25 mouse cellular contexts compared by ENCODE assay signal in the genomic region with DNA sequence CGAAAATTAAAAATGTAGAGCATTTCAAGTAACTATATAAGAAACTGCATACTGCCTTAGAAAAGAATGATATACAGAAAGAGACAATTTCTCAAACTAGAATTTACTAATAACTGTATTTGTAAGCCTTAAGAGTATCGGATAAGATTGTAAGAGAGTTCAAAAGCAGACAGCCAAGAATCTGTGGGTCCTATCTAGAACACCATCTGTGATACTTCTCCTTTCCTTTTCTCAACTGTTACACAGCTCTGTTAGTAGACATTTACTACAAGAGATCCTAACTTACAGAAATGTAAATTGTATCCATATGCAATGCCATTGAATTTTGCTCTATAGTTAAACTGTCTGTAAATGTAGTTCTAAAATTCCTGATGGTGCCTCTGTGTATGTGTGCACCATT.
DNase-seq lines count a peak whose midpoint lies in the region; ATAC-seq and TF ChIP-seq lines count a peak whose summit lies in the region.
"Had no signal": no experiment of that assay in that cellular context is flagged by ENCODE, and none has a peak within 500 bp of the region (broad histone marks: within the 10 kb centered on the region; RNA-seq: fewer than 3 reads in every experiment).

No protein-coding gene starts in this region.

- no peaks in the 10 kb centered on the region for H3K27me3 ChIP-seq in MEL (ENCODE audit: control insufficient read depth in 1 of 2, insufficient read depth in 2 of 2, low read length in 2 of 2)
- H3K27me3 ChIP-seq: embryonic facial prominence, embryonic 13.5 days; embryonic facial prominence, embryonic 15.5 days; forebrain, embryonic 12.5 days; Patski had no signal

- no peaks in the 10 kb centered on the region for H3K79me2 ChIP-seq in MEL (ENCODE audit: control insufficient read depth, insufficient read depth, low read length, poor library complexity)

- H3K27ac ChIP-seq in MEL (ENCODE audit: control insufficient read depth, low read depth, low read length) = no peak overlapping the region
- H3K27ac ChIP-seq in left cerebral cortex, adult 2 months = no peak overlapping the region
- H3K27ac ChIP-seq: embryonic facial prominence, embryonic 13.5 days; embryonic facial prominence, embryonic 15.5 days; forebrain, embryonic 10.5 days; forebrain, embryonic 12.5 days had no signal

- no peak for TF ChIP-seq CTCF in MEL (IDR thresholded peaks at IDR 0.05 in 2 of 3, conservative IDR thresholded peaks at IDR 0.05 in 1 of 3; ENCODE audit: control insufficient read depth in 1 of 3, insufficient read depth in 1 of 3, low read depth in 2 of 3, low read length in 3 of 3, poor library complexity in 1 of 3, severe bottlenecking in 1 of 3)
- TF ChIP-seq CTCF in left cerebral cortex, adult 2 months (IDR thresholded peaks at IDR 0.05) = no peak

- TF ChIP-seq RAD21 in MEL (IDR thresholded peaks at IDR 0.05; ENCODE audit: low read depth, low read length) = no peak

- 0 out of 2 replicates have a peak, but pooled peaks have one; percentile 44 for ATAC-seq in frontal cortex, adult (ENCODE audit: low TSS enrichment)
- ATAC-seq: activated CD4-positive, CD25-positive, alpha-beta regulatory T cell, adult 4 months; forebrain, embryonic 14.5 days; forebrain, embryonic 16.5 days; Patski had no signal

- H3K9me3 ChIP-seq in MEL (replicated peaks; ENCODE audit: insufficient read depth, low read length) = no peaks in the 10 kb centered on the region
- H3K9me3 ChIP-seq: embryonic facial prominence, embryonic 13.5 days; embryonic facial prominence, embryonic 15.5 days; forebrain, embryonic 10.5 days; forebrain, embryonic 12.5 days had no signal

- H3K36me3 ChIP-seq in MEL (ENCODE audit: control insufficient read depth in 1 of 2, insufficient read depth in 2 of 2, low read length in 2 of 2) = peaks cover 0 to 9% of the 10 kb centered on the region in 2 experiments; a peak in 2 of 4 replicates
- H3K36me3 ChIP-seq: embryonic facial prominence, embryonic 13.5 days; embryonic facial prominence, embryonic 15.5 days; forebrain, embryonic 10.5 days; forebrain, embryonic 12.5 days had no signal

- TF ChIP-seq POLR2A in MEL (IDR thresholded peaks at IDR 0.05; ENCODE audit: control insufficient read depth in 1 of 2, insufficient read depth in 1 of 2, low read depth in 1 of 2, low read length in 2 of 2, poor library complexity in 1 of 2) = no peak

- peak; percentile 82 to 93 for TF ChIP-seq EP300 in MEL (IDR thresholded peaks at IDR 0.05; ENCODE audit: low read depth in 1 of 2, low read length in 2 of 2)

- no peak for DNase-seq in frontal cortex, postnatal 25 days (ENCODE audit: low spot score in 2 of 2)
- DNase-seq in MEL (ENCODE audit: low read depth, low spot score) = peak; percentile 83
- DNase-seq in brain, adult 2 months (ENCODE audit: low read depth, low spot score) = peak; percentile 2
- DNase-seq in left cerebral cortex, adult 9 months (ENCODE audit: low spot score in 2 of 2) = no peak
- DNase-seq in left cerebral cortex, adult 2 months (ENCODE audit: extremely low spot score in 1 of 2, low spot score in 2 of 2) = no peak
- DNase-seq in left cerebral cortex, adult 18-20 months (ENCODE audit: low spot score in 2 of 2) = no peak
- DNase-seq: adrenal gland, adult 8-10 months; adrenal gland, postnatal 14 days; adrenal gland, postnatal 36 days; cerebellum, adult 11 months; cerebellum, adult 18-20 months; cerebellum, adult 8-10 months; cerebellum, adult 9-11 months; cerebellum, postnatal 14 days; cerebellum, postnatal 36 days had no signal

- H3K4me3 ChIP-seq in MEL (ENCODE audit: control insufficient read depth in 1 of 2, insufficient read depth in 1 of 2, low read depth in 2 of 2, low read length in 2 of 2) = no peak overlapping the region
- no peak overlapping the region for H3K4me3 ChIP-seq in left cerebral cortex, adult 2 months
- H3K4me3 ChIP-seq: embryonic facial prominence, embryonic 13.5 days; embryonic facial prominence, embryonic 15.5 days; erythroblast, embryonic 14.5 days; forebrain, embryonic 10.5 days; forebrain, embryonic 12.5 days had no signal

- peaks cover 0 to 13% of the 10 kb centered on the region in 2 experiments; a peak in 2 of 4 replicates for H3K4me1 ChIP-seq in MEL (ENCODE audit: control insufficient read depth in 1 of 2, insufficient read depth in 2 of 2, low read length in 2 of 2)
- H3K4me1 ChIP-seq: embryonic facial prominence, embryonic 13.5 days; embryonic facial prominence, embryonic 15.5 days; forebrain, embryonic 10.5 days; forebrain, embryonic 12.5 days had no signal

- H3K9ac ChIP-seq in MEL (ENCODE audit: control insufficient read depth, low read depth, low read length, poor library complexity, severe bottlenecking) = no peak overlapping the region
- H3K9ac ChIP-seq: embryonic facial prominence, embryonic 13.5 days; embryonic facial prominence, embryonic 15.5 days; forebrain, embryonic 12.5 days had no signal

- intact Hi-C loops in left cerebral cortex, adult 2 months (cut with DNase I) = no loop called here

TF ChIP-seq in MEL, 35 proteins besides CTCF, POLR2A, EP300 and RAD21:
- TF ChIP-seq USF1 (IDR thresholded peaks at IDR 0.05; ENCODE audit: low read depth, low read length) (no peak), ETS1 (IDR thresholded peaks at IDR 0.05; ENCODE audit: low read depth, low read length) (no peak), GATA1 (IDR thresholded peaks at IDR 0.05; ENCODE audit: low read depth, low read length) (peak; percentile 78), MAZ (IDR thresholded peaks at IDR 0.05; ENCODE audit: low read depth, low read length) (no peak), POLR2AphosphoS2 (IDR thresholded peaks at IDR 0.05; ENCODE audit: low read length) (no peak), RCOR1 (IDR thresholded peaks at IDR 0.05; ENCODE audit: low read depth, low read length) (peak; percentile 78), KAT2A (conservative IDR thresholded peaks at IDR 0.05; ENCODE audit: low read depth, low read length) (no peak), ZKSCAN1 (IDR thresholded peaks at IDR 0.05; ENCODE audit: low read depth, low read length) (no peak), ELF1 (IDR thresholded peaks at IDR 0.05; ENCODE audit: low read depth, low read length) (no peak), SIN3A (IDR thresholded peaks at IDR 0.05; ENCODE audit: low read length) (no peak), GABPA (IDR thresholded peaks at IDR 0.05; ENCODE audit: low read depth, low read length) (no peak), JUND (IDR thresholded peaks at IDR 0.05; ENCODE audit: low read depth, low read length) (no peak), UBTF (IDR thresholded peaks at IDR 0.05; ENCODE audit: borderline replicate concordance, insufficient read depth, low read depth, low read length) (no peak), USF2 (IDR thresholded peaks at IDR 0.05; ENCODE audit: borderline replicate concordance in 1 of 2, insufficient read depth in 1 of 2, low read depth in 1 of 2, low read length in 2 of 2) (no peak), ZNF384 (IDR thresholded peaks at IDR 0.05; ENCODE audit: low read depth, low read length) (no peak), ZC3H11A (IDR thresholded peaks at IDR 0.05; ENCODE audit: low read depth, low read length) (no peak), MXI1 (IDR thresholded peaks at IDR 0.05; ENCODE audit: low read depth, low read length) (no peak), MYB (IDR thresholded peaks at IDR 0.05; ENCODE audit: low read depth, low read length) (no peak), NRF1 (IDR thresholded peaks at IDR 0.05; ENCODE audit: insufficient read depth, low read depth, low read length, poor library complexity, severe bottlenecking) (no peak), NELFE (IDR thresholded peaks at IDR 0.05; ENCODE audit: low read depth, low read length) (no peak), MYC (IDR thresholded peaks at IDR 0.05; ENCODE audit: low read depth, low read length) (no peak), TAL1 (IDR thresholded peaks at IDR 0.05; ENCODE audit: low read length) (peak; percentile 75), POLR2AphosphoS5 (IDR thresholded peaks at IDR 0.05; ENCODE audit: borderline replicate concordance, low read depth, low read length) (no peak), TCF12 (IDR thresholded peaks at IDR 0.05; ENCODE audit: low read depth, low read length) (peak; percentile 81), ZMIZ1 (IDR thresholded peaks at IDR 0.05; ENCODE audit: low read depth, low read length) (no peak), MAX (IDR thresholded peaks at IDR 0.05; ENCODE audit: low read length) (no peak), CHD1 (IDR thresholded peaks at IDR 0.05; ENCODE audit: low read depth, low read length) (no peak), MAFK (IDR thresholded peaks at IDR 0.05; ENCODE audit: borderline replicate concordance, low read depth, low read length) (no peak), SMC3 (IDR thresholded peaks at IDR 0.05; ENCODE audit: low read depth, low read length) (no peak), TBP (IDR thresholded peaks at IDR 0.05; ENCODE audit: low read depth, low read length) (no peak), E2F4 (IDR thresholded peaks at IDR 0.05; ENCODE audit: borderline replicate concordance, low read depth, low read length) (no peak), BHLHE40 (IDR thresholded peaks at IDR 0.05; ENCODE audit: borderline replicate concordance, low read depth, low read length) (no peak), CHD2 (IDR thresholded peaks at IDR 0.05; ENCODE audit: low read length) (no peak), MEF2A (IDR thresholded peaks at IDR 0.05; ENCODE audit: extremely low read depth, insufficient replicate concordance, low read depth, low read length, poor library complexity, severe bottlenecking) (no peak)

Comparison
In these comparisons a context has a peak if more than half of its experiments do, and no peak if none do; other contexts are left out.
1. DNase-seq: peak in MEL (single experiment) and brain, adult 2 months (single experiment); none in frontal cortex, postnatal 25 days (0 of 2), left cerebral cortex, adult 9 months (0 of 2), left cerebral cortex, adult 2 months (0 of 2) and left cerebral cortex, adult 18-20 months (0 of 2).